ENCODE assay signal across 11 mouse cellular contexts in the genomic region with DNA sequence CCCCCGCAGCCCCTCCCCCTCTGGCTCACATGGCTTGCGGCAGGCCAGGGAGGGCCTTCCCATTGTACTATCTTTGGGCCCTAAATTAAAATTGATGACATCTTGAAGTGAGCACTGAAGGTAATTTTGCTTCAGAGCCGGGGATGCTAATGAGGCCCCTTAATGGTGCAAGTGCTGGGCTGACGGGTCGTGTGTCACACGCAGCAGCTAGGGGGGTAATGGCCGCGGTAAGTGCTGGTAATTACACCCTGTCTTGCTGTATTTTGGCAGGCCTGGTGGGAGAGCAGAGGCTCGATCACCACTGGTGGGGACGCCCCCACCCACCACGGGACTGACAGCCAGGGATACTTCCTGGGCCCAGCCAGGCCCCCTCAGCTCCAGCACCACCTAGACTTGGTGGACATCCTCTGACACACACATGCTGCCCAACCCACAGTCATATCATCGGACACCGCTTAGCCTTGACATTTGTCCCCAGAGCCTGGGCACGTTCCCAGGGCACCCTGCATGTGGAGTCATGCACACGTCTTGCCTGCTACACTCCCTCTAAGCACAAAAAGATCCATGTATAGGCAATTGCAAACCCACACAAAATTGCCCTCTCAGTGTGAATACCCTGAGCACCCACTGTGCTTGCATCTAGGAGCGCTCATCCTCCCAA. TPM values are rescaled to one million over a fixed set of nuclear protein-coding genes. Genes with fewer than 3 reads are reported as not detected.
DNase-seq lines count a peak whose midpoint lies in the region; ATAC-seq lines count a peak whose summit lies in the region.
"Had no signal": no experiment of that assay in that cellular context is flagged by ENCODE, and none has a peak within 500 bp of the region (broad histone marks: within the 10 kb centered on the region; RNA-seq: fewer than 3 reads in every experiment).

No protein-coding gene starts in this region.

- peak; percentile 44 for DNase-seq in embryo, embryonic 10 days (ENCODE audit: low spot score)
- no peak for DNase-seq in embryo, embryonic 11 days
- DNase-seq in kidney, postnatal 14 days = peak; percentile 3
- DNase-seq in kidney, adult 8-10 months = no peak
- no peak for DNase-seq in spleen, postnatal 36 days (ENCODE audit: low spot score in 2 of 2)
- no peak for DNase-seq in lung, postnatal 10 days
- DNase-seq: right cerebral cortex, adult 18-20 months had no signal

- H3K4me3 ChIP-seq in forebrain, embryonic 13.5 days = no peak overlapping the region
- H3K4me3 ChIP-seq in neural tube, embryonic 12.5 days = no peak overlapping the region
- H3K4me3 ChIP-seq: liver, embryonic 15.5 days had no signal

- no peak for ATAC-seq in forebrain, embryonic 13.5 days
- ATAC-seq in neural tube, embryonic 12.5 days (ENCODE audit: low FRiP score, low read depth) = peak; percentile 14
- ATAC-seq: activated CD4-positive, CD25-positive, alpha-beta regulatory T cell, adult 4 months had no signal

- no peaks in the 10 kb centered on the region for H3K36me3 ChIP-seq in forebrain, embryonic 13.5 days (ENCODE audit: poor library complexity, severe bottlenecking)
- no peaks in the 10 kb centered on the region for H3K36me3 ChIP-seq in neural tube, embryonic 12.5 days
- H3K36me3 ChIP-seq: liver, embryonic 15.5 days had no signal

- peak overlapping the region; percentile 2; the same call in 1 of the 2 replicates for H3K4me2 ChIP-seq in forebrain, embryonic 13.5 days
- H3K4me2 ChIP-seq in neural tube, embryonic 12.5 days (replicated peaks) = peak overlapping the region; percentile 20; the same call in 1 of the 2 replicates
- H3K4me2 ChIP-seq: liver, embryonic 15.5 days had no signal

- peak overlapping the region; percentile 12 for H3K27ac ChIP-seq in forebrain, embryonic 13.5 days
- no peak overlapping the region for H3K27ac ChIP-seq in neural tube, embryonic 12.5 days
- H3K27ac ChIP-seq: liver, embryonic 15.5 days had no signal

- peaks cover 3% of the 10 kb centered on the region; the same call in 1 of the 2 replicates for H3K27me3 ChIP-seq in forebrain, embryonic 13.5 days
- 0 out of 2 replicates have a peak, but pooled peaks cover 4% of the 10 kb centered on the region for H3K27me3 ChIP-seq in neural tube, embryonic 12.5 days (replicated peaks)
- H3K27me3 ChIP-seq: liver, embryonic 15.5 days had no signal

- no peaks in the 10 kb centered on the region for H3K9me3 ChIP-seq in forebrain, embryonic 13.5 days (replicated peaks)
- H3K9me3 ChIP-seq in neural tube, embryonic 12.5 days = no peaks in the 10 kb centered on the region
- H3K9me3 ChIP-seq: liver, embryonic 15.5 days had no signal

- 39% methylated on average over 16 of the region's 16 CpGs for WGBS in forebrain, embryonic 13.5 days
- 26% methylated on average over 16 of the region's 16 CpGs for WGBS in neural tube, embryonic 12.5 days

- H3K9ac ChIP-seq in forebrain, embryonic 13.5 days = no peak overlapping the region
- H3K9ac ChIP-seq in neural tube, embryonic 12.5 days = 0 out of 2 replicates have a peak overlapping the region, but pooled peaks have one; percentile 10
- H3K9ac ChIP-seq: liver, embryonic 15.5 days had no signal

- peaks cover 10% of the 10 kb centered on the region for H3K4me1 ChIP-seq in forebrain, embryonic 13.5 days
- peaks cover 18% of the 10 kb centered on the region for H3K4me1 ChIP-seq in neural tube, embryonic 12.5 days

RNA-seq across cellular contexts. Expression of gene Mdfi, which starts 38.2 kb away (rescaled TPM):
- 2.6 and 3.1 TPM in 2 replicates for polyA plus RNA-seq in forebrain, embryonic 13.5 days (2015; fragmentation: Nextera tagmentation; extraction: Ambion mirVana)
- polyA plus RNA-seq in neural tube, embryonic 12.5 days (2016; fragmentation: Nextera tagmentation; extraction: Ambion mirVana) = 12.9 and 13.9 TPM in 2 replicates
- polyA plus RNA-seq: activated CD4-positive, CD25-positive, alpha-beta regulatory T cell, adult 4 months had no signal

RNA-seq across cellular contexts. Expression of gene Tfeb, which starts 59.5 kb away (rescaled TPM):
- polyA plus RNA-seq in forebrain, embryonic 13.5 days (2015; fragmentation: Nextera tagmentation; extraction: Ambion mirVana) = 1.5 and 1.7 TPM in 2 replicates
- polyA plus RNA-seq in neural tube, embryonic 12.5 days (2016; fragmentation: Nextera tagmentation; extraction: Ambion mirVana) = 3.8 and 4.5 TPM in 2 replicates

Comparison
In these comparisons a context has a peak if more than half of its experiments do, and no peak if none do; other contexts are left out.
1. DNase-seq: peak in embryo, embryonic 10 days (single experiment) and kidney, postnatal 14 days (single experiment); none in embryo, embryonic 11 days (single experiment), kidney, adult 8-10 months (0 of 2), spleen, postnatal 36 days (0 of 2) and lung, postnatal 10 days (single experiment).